ENCODE assay signal across 10 mouse cellular contexts in the genomic region with DNA sequence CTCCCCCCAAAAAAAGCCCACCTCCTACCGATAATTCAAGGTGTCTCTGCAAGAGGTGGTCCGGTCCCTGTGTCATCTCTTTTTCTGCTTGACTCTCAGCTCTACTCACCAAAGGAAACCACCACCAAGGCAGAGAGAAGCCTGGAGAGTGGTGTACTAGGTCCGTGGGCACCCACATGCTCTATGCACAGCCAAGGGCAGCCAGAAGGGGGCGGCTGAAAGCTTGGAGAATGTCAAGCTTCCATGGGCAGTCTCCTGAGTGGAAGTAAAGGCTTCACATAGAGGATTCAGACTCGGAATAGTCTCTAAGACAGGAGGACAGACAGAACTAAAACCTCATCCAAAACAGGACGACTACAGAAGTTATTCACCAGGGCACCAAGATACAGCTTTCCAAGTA. TPM values are rescaled to one million over a fixed set of nuclear protein-coding genes. Genes with fewer than 3 reads are reported as not detected.
DNase-seq lines count a peak whose midpoint lies in the region; ATAC-seq and TF ChIP-seq lines count a peak whose summit lies in the region.
"Had no signal": no experiment of that assay in that cellular context is flagged by ENCODE, and none has a peak within 500 bp of the region (broad histone marks: within the 10 kb centered on the region; RNA-seq: fewer than 3 reads in every experiment).

No protein-coding gene starts in this region.

- H3K4me2 ChIP-seq in forebrain, embryonic 11.5 days (ENCODE audit: low read depth, low read length, severe bottlenecking): no peak overlapping the region
- H3K4me2 ChIP-seq in midbrain, postnatal 0 days (ENCODE audit: low read depth, low read length, poor library complexity, severe bottlenecking): no peak overlapping the region
- no peak overlapping the region for H3K4me2 ChIP-seq in midbrain, embryonic 14.5 days (ENCODE audit: low read length)
- H3K4me2 ChIP-seq: limb, embryonic 15.5 days had no signal

- no peaks in the 10 kb centered on the region for H3K4me1 ChIP-seq in forebrain, embryonic 11.5 days (replicated peaks; ENCODE audit: control insufficient read depth, insufficient read depth, low read length)
- peaks cover 3% of the 10 kb centered on the region; the same call in 1 of the 2 replicates for H3K4me1 ChIP-seq in forebrain, embryonic 10.5 days
- peaks cover 3% of the 10 kb centered on the region; the same call in 1 of the 2 replicates for H3K4me1 ChIP-seq in midbrain, postnatal 0 days (ENCODE audit: insufficient read depth, low read length)
- H3K4me1 ChIP-seq in midbrain, embryonic 14.5 days (ENCODE audit: control insufficient read depth, insufficient read depth, low read length): peaks cover 6% of the 10 kb centered on the region
- H3K4me1 ChIP-seq: limb, embryonic 15.5 days had no signal

- ATAC-seq in forebrain, embryonic 11.5 days (replicated peaks; ENCODE audit: low FRiP score): no peak
- ATAC-seq in midbrain, postnatal 0 days (ENCODE audit: low FRiP score): no peak
- no peak for ATAC-seq in midbrain, embryonic 14.5 days (ENCODE audit: low FRiP score, low TSS enrichment)
- peak; percentile 50; the same call in 1 of the 2 replicates for ATAC-seq in common myeloid progenitor, adult 5-6 weeks (replicated peaks; ENCODE audit: low read depth, poor library complexity, severe bottlenecking)

- H3K36me3 ChIP-seq in forebrain, embryonic 11.5 days (ENCODE audit: control insufficient read depth, insufficient read depth, low read length): no peaks in the 10 kb centered on the region
- H3K36me3 ChIP-seq in forebrain, embryonic 10.5 days (replicated peaks): peaks cover 48% of the 10 kb centered on the region
- peaks cover 3% of the 10 kb centered on the region; the same call in 1 of the 2 replicates for H3K36me3 ChIP-seq in midbrain, postnatal 0 days (ENCODE audit: insufficient read depth, low read length)
- H3K36me3 ChIP-seq in midbrain, embryonic 14.5 days (ENCODE audit: control insufficient read depth, insufficient read depth, low read length): peaks cover 22% of the 10 kb centered on the region

- no peak overlapping the region for H3K9ac ChIP-seq in forebrain, embryonic 11.5 days (ENCODE audit: low read length)
- H3K9ac ChIP-seq in midbrain, postnatal 0 days (replicated peaks; ENCODE audit: low read length, poor library complexity, severe bottlenecking): no peak overlapping the region
- H3K9ac ChIP-seq in midbrain, embryonic 14.5 days (replicated peaks; ENCODE audit: low read length): no peak overlapping the region
- H3K9ac ChIP-seq: limb, embryonic 15.5 days had no signal

- H3K9me3 ChIP-seq in forebrain, embryonic 11.5 days (ENCODE audit: control insufficient read depth, low read length): no peaks in the 10 kb centered on the region
- H3K9me3 ChIP-seq in forebrain, embryonic 10.5 days: peaks cover 2% of the 10 kb centered on the region; the same call in 1 of the 2 replicates
- no peaks in the 10 kb centered on the region for H3K9me3 ChIP-seq in midbrain, postnatal 0 days (ENCODE audit: low read length)
- no peaks in the 10 kb centered on the region for H3K9me3 ChIP-seq in midbrain, embryonic 14.5 days (ENCODE audit: control insufficient read depth, low read length)
- H3K9me3 ChIP-seq: G1E; limb, embryonic 15.5 days had no signal

- 56% methylated on average over 6 of the region's 6 CpGs for WGBS in forebrain, embryonic 11.5 days
- 62% methylated on average over 6 of the region's 6 CpGs for WGBS in forebrain, embryonic 10.5 days
- 58% methylated on average over 6 of the region's 6 CpGs for WGBS in midbrain, postnatal 0 days
- WGBS in midbrain, embryonic 14.5 days: 62% methylated on average over 6 of the region's 6 CpGs

- TF ChIP-seq CTCF in midbrain, postnatal 0 days (IDR thresholded peaks at IDR 0.05): peak; percentile 50

- DNase-seq in forebrain, embryonic 11.5 days (ENCODE audit: low spot score): peak; percentile 53
- no peak for DNase-seq in forebrain, embryonic 10.5 days (ENCODE audit: extremely low spot score, low spot score)
- DNase-seq in midbrain, postnatal 0 days (ENCODE audit: low spot score): no peak
- DNase-seq in midbrain, embryonic 14.5 days: no peak
- DNase-seq in lung, postnatal 36 days: peak; percentile 69
- DNase-seq in layer of hippocampus, adult 18-20 months (ENCODE audit: low spot score in 2 of 2): no peak
- no peak for DNase-seq in urinary bladder, adult 18-20 months (ENCODE audit: low spot score in 2 of 2)

- H3K4me3 ChIP-seq in forebrain, embryonic 11.5 days (ENCODE audit: low read depth, low read length): no peak overlapping the region
- no peak overlapping the region for H3K4me3 ChIP-seq in forebrain, embryonic 10.5 days
- no peak overlapping the region for H3K4me3 ChIP-seq in midbrain, postnatal 0 days (ENCODE audit: low read depth, low read length)
- no peak overlapping the region for H3K4me3 ChIP-seq in midbrain, embryonic 14.5 days (replicated peaks; ENCODE audit: low read depth, low read length)
- H3K4me3 ChIP-seq: limb, embryonic 15.5 days had no signal

- H3K27ac ChIP-seq in forebrain, embryonic 11.5 days (ENCODE audit: low read depth, low read length): no peak overlapping the region
- no peak overlapping the region for H3K27ac ChIP-seq in forebrain, embryonic 10.5 days
- H3K27ac ChIP-seq in midbrain, postnatal 0 days (ENCODE audit: low read depth, low read length): no peak overlapping the region
- no peak overlapping the region for H3K27ac ChIP-seq in midbrain, embryonic 14.5 days (replicated peaks; ENCODE audit: low read depth, low read length)
- H3K27ac ChIP-seq: limb, embryonic 15.5 days had no signal

- H3K27me3 ChIP-seq in forebrain, embryonic 11.5 days (ENCODE audit: control insufficient read depth, insufficient read depth, low read length): no peaks in the 10 kb centered on the region
- H3K27me3 ChIP-seq in forebrain, embryonic 10.5 days (ENCODE audit: poor library complexity, severe bottlenecking): no peaks in the 10 kb centered on the region
- no peaks in the 10 kb centered on the region for H3K27me3 ChIP-seq in midbrain, postnatal 0 days (ENCODE audit: insufficient read depth, low read length)
- no peaks in the 10 kb centered on the region for H3K27me3 ChIP-seq in midbrain, embryonic 14.5 days (ENCODE audit: control insufficient read depth, insufficient read depth, low read length)
- H3K27me3 ChIP-seq: limb, embryonic 15.5 days had no signal

RNA-seq across cellular contexts. Expression of a gene that starts 10.2 kb away (rescaled TPM):
- polyA plus RNA-seq in forebrain, embryonic 11.5 days (2014; fragmentation: Nextera tagmentation; extraction: Ambion mirVana): 111 and 120 TPM in 2 replicates
- 105 and 112 TPM in 2 replicates for polyA plus RNA-seq in forebrain, embryonic 10.5 days (2016; fragmentation: Nextera tagmentation; extraction: Ambion mirVana)
- total RNA-seq in midbrain, postnatal 0 days (2014; rRNA removed): 204 and 210 TPM in 2 replicates
- 186 and 197 TPM in 2 replicates for polyA plus RNA-seq in midbrain, postnatal 0 days (2015; fragmentation: Nextera tagmentation; extraction: Ambion mirVana)
- 152 and 171 TPM in 2 replicates for polyA plus RNA-seq in midbrain, embryonic 14.5 days (2014; fragmentation: Nextera tagmentation; extraction: Ambion mirVana)
- total RNA-seq in common myeloid progenitor, adult 5-6 weeks (2017): 53.3 and 55.0 TPM in 2 replicates
- total RNA-seq in layer of hippocampus, adult 18-20 months (2021): 100 to 1,000 TPM; 155 to 172 TPM

RNA-seq across cellular contexts. Expression of a gene that starts 20.9 kb away (rescaled TPM):
- polyA plus RNA-seq in forebrain, embryonic 11.5 days (2014; fragmentation: Nextera tagmentation; extraction: Ambion mirVana): 43.9 and 44.8 TPM in 2 replicates
- polyA plus RNA-seq in forebrain, embryonic 10.5 days (2016; fragmentation: Nextera tagmentation; extraction: Ambion mirVana): 39.1 and 46.7 TPM in 2 replicates
- total RNA-seq in midbrain, postnatal 0 days (2014; rRNA removed): 86.9 and 105 TPM in 2 replicates
- polyA plus RNA-seq in midbrain, postnatal 0 days (2015; fragmentation: Nextera tagmentation; extraction: Ambion mirVana): 26.2 and 28.1 TPM in 2 replicates
- polyA plus RNA-seq in midbrain, embryonic 14.5 days (2014; fragmentation: Nextera tagmentation; extraction: Ambion mirVana): 33.9 and 39.1 TPM in 2 replicates
- total RNA-seq in common myeloid progenitor, adult 5-6 weeks (2017): 88.1 and 91.0 TPM in 2 replicates
- total RNA-seq in layer of hippocampus, adult 18-20 months (2021): 100 to 1,000 TPM; 162 to 168 TPM

RNA-seq across cellular contexts. Expression of a gene that starts 50.6 kb away (rescaled TPM):
- 74.1 and 77.0 TPM in 2 replicates for polyA plus RNA-seq in forebrain, embryonic 11.5 days (2014; fragmentation: Nextera tagmentation; extraction: Ambion mirVana)
- 74.2 and 77.6 TPM in 2 replicates for polyA plus RNA-seq in forebrain, embryonic 10.5 days (2016; fragmentation: Nextera tagmentation; extraction: Ambion mirVana)
- 29.5 and 29.7 TPM in 2 replicates for total RNA-seq in midbrain, postnatal 0 days (2014; rRNA removed)
- polyA plus RNA-seq in midbrain, postnatal 0 days (2015; fragmentation: Nextera tagmentation; extraction: Ambion mirVana): 28.4 and 30.1 TPM in 2 replicates
- polyA plus RNA-seq in midbrain, embryonic 14.5 days (2014; fragmentation: Nextera tagmentation; extraction: Ambion mirVana): 26.8 and 47.1 TPM in 2 replicates
- 30.4 and 37.1 TPM in 2 replicates for total RNA-seq in common myeloid progenitor, adult 5-6 weeks (2017)
- 10 to 100 TPM; 17.3 to 20.8 TPM for total RNA-seq in layer of hippocampus, adult 18-20 months (2021)

RNA-seq across cellular contexts. Expression of a gene that starts 59.9 kb away (rescaled TPM):
- polyA plus RNA-seq in forebrain, embryonic 11.5 days (2014; fragmentation: Nextera tagmentation; extraction: Ambion mirVana): 0.05 and 0.07 TPM in 2 replicates
- 0.04 TPM in 1 of 2 replicates, not detected in the other for polyA plus RNA-seq in forebrain, embryonic 10.5 days (2016; fragmentation: Nextera tagmentation; extraction: Ambion mirVana)
- not detected in 2 replicates for total RNA-seq in midbrain, postnatal 0 days (2014; rRNA removed)
- polyA plus RNA-seq in midbrain, postnatal 0 days (2015; fragmentation: Nextera tagmentation; extraction: Ambion mirVana): 0.16 and 0.19 TPM in 2 replicates
- 0.09 TPM in 1 of 2 replicates, not detected in the other for polyA plus RNA-seq in midbrain, embryonic 14.5 days (2014; fragmentation: Nextera tagmentation; extraction: Ambion mirVana)
- total RNA-seq in common myeloid progenitor, adult 5-6 weeks (2017): 0.18 TPM in 1 of 2 replicates, not detected in the other
- total RNA-seq in layer of hippocampus, adult 18-20 months (2021): under 1 TPM; 0.08 to 0.12 TPM
- polyA plus RNA-seq: G1E had no signal

Comparison
In these comparisons a context has a peak if more than half of its experiments do, and no peak if none do; other contexts are left out.
1. DNase-seq: peak in forebrain, embryonic 11.5 days (single experiment) and lung, postnatal 36 days (single experiment); none in forebrain, embryonic 10.5 days (single experiment), midbrain, postnatal 0 days (single experiment), midbrain, embryonic 14.5 days (single experiment), layer of hippocampus, adult 18-20 months (0 of 2) and urinary bladder, adult 18-20 months (0 of 2).